Mouse (Mus musculus) heart, embryonic 15.5 days (tissue): ENCODE data around the gene Nfix. TPM values are rescaled to one million over a fixed set of nuclear protein-coding genes. Genes with fewer than 3 reads are reported as not detected.

Experiments used
- ATAC-seq: fragments of 200-750 bp; cut with Nextera tagmentation; replicated peaks from 2 replicates; pipeline ENCODE4 v1.8.0; 2017; ENCODE audit warnings: low read depth, moderate TSS enrichment; ENCODE audit not compliant: insufficient number of reproducible peaks, insufficient read depth, low FRiP score
- H3K27ac ChIP-seq: fragments of 300-500 bp; sonication (generic); 2 replicates; pipeline ENCODE4 v1.5.1; 2015; ENCODE audit warnings: mild to moderate bottlenecking, inconsistent platforms
- H3K27me3 ChIP-seq: fragments of 300-500 bp; sonication (generic); 2 replicates; pipeline ENCODE4 v1.6.1; 2015; ENCODE audit warnings: inconsistent platforms
- H3K36me3 ChIP-seq: fragments of 300-500 bp; sonication (generic); 2 replicates; pipeline ENCODE4 v1.6.1; 2015; ENCODE audit warnings: mild to moderate bottlenecking, inconsistent platforms
- H3K4me1 ChIP-seq: fragments of 300-500 bp; sonication (generic); replicated peaks from 2 replicates; pipeline ENCODE4 v1.6.1; 2015; ENCODE audit warnings: inconsistent platforms
- H3K4me2 ChIP-seq: fragments of 300-500 bp; sonication (generic); 2 replicates; pipeline ENCODE4 v1.6.1; 2015; ENCODE audit warnings: inconsistent platforms, mild to moderate bottlenecking, moderate library complexity
- H3K4me3 ChIP-seq: fragments of 300-500 bp; sonication (generic); 2 replicates; pipeline ENCODE4 v1.5.1; 2015; ENCODE audit warnings: mild to moderate bottlenecking, inconsistent platforms
- H3K9ac ChIP-seq: fragments of 300-500 bp; sonication (generic); 2 replicates; pipeline ENCODE4 v1.6.1; 2015; ENCODE audit warnings: mild to moderate bottlenecking, inconsistent platforms
- H3K9me3 ChIP-seq: fragments of 300-500 bp; sonication (generic); replicated peaks from 2 replicates; pipeline ENCODE4 v1.6.1; 2016; ENCODE audit warnings: inconsistent platforms
- WGBS: fragments of 180-500 bp; shearing (Covaris S2); methylation state at CpG from one replicate; pipeline ENCODE4 v1.1.7; 2015; ENCODE audit warnings: mixed read lengths; 5-methylcytosine and 5-hydroxymethylcytosine counted together
- polyA plus RNA-seq: library from polyadenylated mRNA; unstranded; fragments of >200 nt; fragmentation: Nextera tagmentation; extraction: Ambion mirVana; gene quantifications from 2 replicates; pipeline ENCODE4 v1.2.1, GENCODE M21; 2015

Nfix gene
- 15.0 and 20.8 TPM in 2 replicates for polyA plus RNA-seq

GRCm38 (mm10) chr8:84799999-84800831, at the start of gene Nfix:
Nfix (minus strand) TSS chr8:84800344.
- H3K36me3 ChIP-seq, result peaks cover 3% of the 10 kb centered on the region; the same call in 1 of the 2 replicates
- peak within 1 kb of the TSS; percentile 96 for H3K9ac ChIP-seq
- ATAC-seq, result peak; percentile 57
- H3K4me1 ChIP-seq, result peaks cover 37% of the 10 kb centered on the region
- no peaks in the 10 kb centered on the region for H3K9me3 ChIP-seq
- H3K4me2 ChIP-seq, result peak within 1 kb of the TSS; percentile 93
- peak within 1 kb of the TSS; percentile 87 for H3K27ac ChIP-seq
- peaks cover 47% of the 10 kb centered on the region for H3K27me3 ChIP-seq
- 2% methylated on average over 30 of the region's 125 CpGs for WGBS
- H3K4me3 ChIP-seq, result peak within 1 kb of the TSS; percentile 84

- peak overlapping the region; percentile 79 for H3K4me3 ChIP-seq
- peak overlapping the region; percentile 86 for H3K27ac ChIP-seq
- H3K36me3 ChIP-seq, result peaks cover 23% of the 10 kb centered on the region
- peak overlapping the region; percentile 74 for H3K4me2 ChIP-seq
- H3K4me1 ChIP-seq, result peaks cover 35% of the 10 kb centered on the region
- peak overlapping the region; percentile 66 for H3K9ac ChIP-seq
- H3K9me3 ChIP-seq, result no peaks in the 10 kb centered on the region
- WGBS, result 38% methylated on average over 6 of the region's 6 CpGs
- no peak for ATAC-seq
- no peaks in the 10 kb centered on the region for H3K27me3 ChIP-seq
Measured at GRCm38 (mm10) chr8:84847684-84848435, 47.7 kb upstream of the Nfix start.

GRCm38 (mm10) chr8:84846722-84847572, 46.8 kb upstream of the Nfix start, which contains the start of gene Calr:
Calr (minus strand) TSS chr8:84846934.
- Histone ChIP-seq H3K9me3 (no peaks in the 10 kb centered on the region), H3K9ac (peak within 1 kb of the TSS; percentile 91), H3K4me2 (peak within 1 kb of the TSS; percentile 82), H3K27ac (peak within 1 kb of the TSS; percentile 86), H3K36me3 (peaks cover 32% of the 10 kb centered on the region), H3K27me3 (no peaks in the 10 kb centered on the region), H3K4me1 (peaks cover 35% of the 10 kb centered on the region), H3K4me3 (peak within 1 kb of the TSS; percentile 79)
- peak; percentile 99 for ATAC-seq
- WGBS, result under 1% methylated on average over 55 of the region's 55 CpGs

GRCm38 (mm10) chr8:84846094-84846721, 46.1 kb upstream of the Nfix start:
- Histone ChIP-seq H3K4me3 (peak overlapping the region; percentile 79), H3K9me3 (no peaks in the 10 kb centered on the region), H3K4me2 (peak overlapping the region; percentile 82), H3K36me3 (peaks cover 39% of the 10 kb centered on the region), H3K4me1 (peaks cover 35% of the 10 kb centered on the region), H3K27ac (peak overlapping the region; percentile 86), H3K27me3 (no peaks in the 10 kb centered on the region), H3K9ac (peak overlapping the region; percentile 91)
- WGBS, result under 1% methylated on average over 30 of the region's 30 CpGs
- ATAC-seq, result peak; percentile 1; the same call in 1 of the 2 replicates

GRCm38 (mm10) chr8:84845355-84846093, 45.4 kb upstream of the Nfix start:
- Histone ChIP-seq H3K9me3 (no peaks in the 10 kb centered on the region), H3K4me3 (peak overlapping the region; percentile 79), H3K36me3 (peaks cover 39% of the 10 kb centered on the region), H3K4me2 (peak overlapping the region; percentile 82), H3K27me3 (no peaks in the 10 kb centered on the region), H3K4me1 (peaks cover 35% of the 10 kb centered on the region), H3K9ac (peak overlapping the region; percentile 91), H3K27ac (peak overlapping the region; percentile 86)
- 11% methylated on average over 12 of the region's 12 CpGs for WGBS
- no peak for ATAC-seq

- no peaks in the 10 kb centered on the region for H3K9me3 ChIP-seq
- WGBS, result 69% methylated on average over 9 of the region's 9 CpGs
- peak overlapping the region; percentile 79 for H3K4me3 ChIP-seq
- no peak overlapping the region for H3K27ac ChIP-seq
- no peak for ATAC-seq
- peak overlapping the region; percentile 91 for H3K9ac ChIP-seq
- H3K36me3 ChIP-seq, result peaks cover 39% of the 10 kb centered on the region
- no peaks in the 10 kb centered on the region for H3K27me3 ChIP-seq
- peaks cover 35% of the 10 kb centered on the region for H3K4me1 ChIP-seq
- H3K4me2 ChIP-seq, result peak overlapping the region; percentile 82
Measured at GRCm38 (mm10) chr8:84844397-84845070, 44.4 kb upstream of the Nfix start.

- Histone ChIP-seq H3K36me3 (peaks cover 62% of the 10 kb centered on the region), H3K9me3 (no peaks in the 10 kb centered on the region), H3K4me2 (no peak overlapping the region), H3K27me3 (no peaks in the 10 kb centered on the region), H3K4me3 (no peak overlapping the region), H3K4me1 (peaks cover 28% of the 10 kb centered on the region), H3K9ac (no peak overlapping the region), H3K27ac (no peak overlapping the region)
- no peak for ATAC-seq
- WGBS, result 78% methylated on average over 1 of the region's 1 CpGs
Measured at GRCm38 (mm10) chr8:84841514-84841913, 41.4 kb upstream of the Nfix start.

GRCm38 (mm10) chr8:84840248-84840999, 40.3 kb upstream of the Nfix start, which contains the start of gene Rad23a:
Rad23a (minus strand) TSS chr8:84840665.
- H3K4me2 ChIP-seq, result peak within 1 kb of the TSS; percentile 73
- H3K9ac ChIP-seq, result peak within 1 kb of the TSS; percentile 87
- no peaks in the 10 kb centered on the region for H3K9me3 ChIP-seq
- WGBS, result under 1% methylated on average over 54 of the region's 55 CpGs
- H3K4me1 ChIP-seq, result peaks cover 34% of the 10 kb centered on the region
- H3K27me3 ChIP-seq, result no peaks in the 10 kb centered on the region
- ATAC-seq, result peak; percentile 91
- H3K4me3 ChIP-seq, result peak within 1 kb of the TSS; percentile 82
- peaks cover 73% of the 10 kb centered on the region for H3K36me3 ChIP-seq
- H3K27ac ChIP-seq, result peak within 1 kb of the TSS; percentile 92

GRCm38 (mm10) chr8:84839875-84840247, 39.7 kb upstream of the Nfix start:
- peaks cover 34% of the 10 kb centered on the region for H3K4me1 ChIP-seq
- H3K27ac ChIP-seq, result peak overlapping the region; percentile 92
- no peak for ATAC-seq
- H3K9me3 ChIP-seq, result no peaks in the 10 kb centered on the region
- H3K9ac ChIP-seq, result peak overlapping the region; percentile 87
- peaks cover 76% of the 10 kb centered on the region for H3K36me3 ChIP-seq
- peak overlapping the region; percentile 82 for H3K4me3 ChIP-seq
- H3K27me3 ChIP-seq, result no peaks in the 10 kb centered on the region
- WGBS, result under 1% methylated on average over 7 of the region's 7 CpGs
- H3K4me2 ChIP-seq, result peak overlapping the region; percentile 73
